Mouse (Mus musculus) brown adipose tissue, adult 24 weeks (tissue): ENCODE results near the gene Pirb. TPM values are rescaled to one million over a fixed set of nuclear protein-coding genes. Genes with fewer than 3 reads are reported as not detected.

ENCODE experiments used
- H3K27ac ChIP-seq: fragments of 200-500 bp; replicated peaks from 2 replicates; pipeline ENCODE4 v1.5.1; 2012; ENCODE audit warnings: low read depth, mild to moderate bottlenecking, low read length
- H3K4me1 ChIP-seq: fragments of 200-500 bp; 2 replicates; pipeline ENCODE4 v1.6.1; 2012; ENCODE audit warnings: low read length, mixed read lengths; ENCODE audit not compliant: control insufficient read depth, insufficient read depth, insufficient read length
- H3K4me3 ChIP-seq: fragments of 200-500 bp; 2 replicates; pipeline ENCODE4 v1.5.1; 2012; ENCODE audit warnings: low read depth, mild to moderate bottlenecking, low read length, moderate library complexity; ENCODE audit not compliant: insufficient read depth
- polyA plus RNA-seq: library from polyadenylated mRNA; stranded (reverse); fragments of >200 nt; gene quantifications from 2 replicates; pipeline ENCODE4 v1.2.4, GENCODE M21; 2012; ENCODE audit not compliant: missing spikeins, insufficient read depth, insufficient read length

Gene Pirb
- polyA plus RNA-seq, 1 experiment, result 5.2 TPM

- Histone ChIP-seq H3K4me3 (no peak overlapping the region), H3K27ac (no peak overlapping the region), H3K4me1 (no peaks in the 10 kb centered on the region)
Observed at GRCm38 (mm10) chr7:3674507-3675227, 45.5 kb downstream of the Pirb start.

- Histone ChIP-seq H3K4me1 (peaks cover 3% of the 10 kb centered on the region; the same call in 1 of the 2 replicates), H3K4me3 (peak overlapping the region; percentile 36), H3K27ac (no peak overlapping the region)
Observed at GRCm38 (mm10) chr7:3666921-3667391, 53.2 kb downstream of the Pirb start.

GRCm38 (mm10) chr7:3665215-3666114 lies 54.7 kb downstream of the Pirb start, which contains the start of gene Leng1:
TSS of gene Leng1 (minus strand) at chr7:3665840.
- peak within 1 kb of the TSS; percentile 78 for H3K4me3 ChIP-seq
- peaks cover 3% of the 10 kb centered on the region; the same call in 1 of the 2 replicates for H3K4me1 ChIP-seq
- H3K27ac ChIP-seq, result peak within 1 kb of the TSS; percentile 79

GRCm38 (mm10) chr7:3664524-3665214 lies 55.5 kb downstream of the Pirb start:
- peaks cover 3% of the 10 kb centered on the region; the same call in 1 of the 2 replicates for H3K4me1 ChIP-seq

More at GRCm38 (mm10) chr7:3664524-3665214, 55.5 kb downstream of the Pirb start:
- peak overlapping the region; percentile 78 for H3K4me3 ChIP-seq
- peak overlapping the region; percentile 70 for H3K27ac ChIP-seq

Other genes with a start within 250 kb of the Pirb start
- 1.8 and 4.6 TPM in 2 replicates for gene Tarm1, start 217.8 kb downstream of the Pirb start, polyA plus RNA-seq
- not detected in 2 replicates for gene Oscar, start 104.2 kb downstream of the Pirb start, polyA plus RNA-seq
- 2,482 and 2,632 TPM in 2 replicates for gene Ndufa3, start 103.0 kb downstream of the Pirb start, polyA plus RNA-seq
- 24.2 and 24.4 TPM in 2 replicates for gene Tfpt, start 90.5 kb downstream of the Pirb start, polyA plus RNA-seq
- 18.7 and 20.7 TPM in 2 replicates for gene Prpf31, start 90.4 kb downstream of the Pirb start, polyA plus RNA-seq
- 22.4 and 31.4 TPM in 2 replicates for gene Cnot3, start 75.1 kb downstream of the Pirb start, polyA plus RNA-seq
- 17.8 and 19.4 TPM in 2 replicates for gene Leng1, start 54.6 kb downstream of the Pirb start, polyA plus RNA-seq
- gene Tmc4, start 42.8 kb downstream of the Pirb start, polyA plus RNA-seq, result 0.67 TPM in 1 of 2 replicates, not detected in the other
- gene Tsen34, start 27.5 kb downstream of the Pirb start, polyA plus RNA-seq, result 37.7 and 38.0 TPM in 2 replicates
- 20.9 and 29.8 TPM in 2 replicates for gene Mboat7, start 26.9 kb downstream of the Pirb start, polyA plus RNA-seq
- 727 and 740 TPM in 2 replicates for gene Rps9, start 16.4 kb downstream of the Pirb start, polyA plus RNA-seq
- not detected in 2 replicates for gene Gm15448, start 105.3 kb upstream of the Pirb start, polyA plus RNA-seq
- gene Pira2, start 124.7 kb upstream of the Pirb start, polyA plus RNA-seq, result 0.55 TPM in 1 of 2 replicates, not detected in the other
- gene Gm14548, start 177.7 kb upstream of the Pirb start, polyA plus RNA-seq, result not detected in 2 replicates
- gene Lilra6, start 195.1 kb upstream of the Pirb start, polyA plus RNA-seq, result 0.59 TPM in 1 of 2 replicates, not detected in the other